Mouse (Mus musculus): ENCODE results near the gene Clcf1.

DNA sequence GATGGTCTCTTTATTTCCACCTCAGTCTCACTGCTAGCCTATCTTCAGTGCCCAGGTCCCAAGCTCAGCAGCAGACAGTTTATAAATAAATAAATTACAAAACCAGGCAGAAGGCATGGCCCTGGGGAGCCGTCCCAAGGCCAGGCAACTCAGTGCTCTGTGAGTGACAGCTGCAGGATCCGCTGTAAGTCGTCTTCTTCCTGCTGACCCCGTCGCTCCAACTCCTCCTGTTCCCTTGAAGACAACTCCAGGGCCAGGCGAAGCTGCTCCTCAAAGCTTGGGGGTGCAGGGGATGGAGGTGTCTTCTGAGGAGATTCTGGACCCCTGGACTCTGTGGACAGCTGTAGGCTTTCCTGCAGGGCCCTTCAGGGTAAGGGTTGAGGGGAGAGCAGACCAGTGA is 56.1 kb downstream of the Clcf1 start:
- TF ChIP-seq POLR2A (IDR thresholded peaks at IDR 0.05; ENCODE audit: control insufficient read depth in 1 of 2, insufficient read depth in 1 of 2, low read depth in 1 of 2, low read length in 2 of 2, poor library complexity in 1 of 2): no peak
- no peak for TF ChIP-seq MAZ (IDR thresholded peaks at IDR 0.05; ENCODE audit: low read depth, low read length)
- TF ChIP-seq SMC3 (IDR thresholded peaks at IDR 0.05; ENCODE audit: low read depth, low read length): no peak
- no peak for TF ChIP-seq UBTF (IDR thresholded peaks at IDR 0.05; ENCODE audit: borderline replicate concordance, insufficient read depth, low read depth, low read length)

Data from MEL (cell line).